Mouse (Mus musculus) liver, embryonic 13.5 days (tissue): Measurements from ENCODE around the gene Pus1. TPM values are rescaled to one million over a fixed set of nuclear protein-coding genes. Genes with fewer than 3 reads are reported as not detected.

Source experiments
- ATAC-seq: fragments of 200-750 bp; cut with Nextera tagmentation; 2 replicates; pipeline ENCODE4 v1.8.0; 2017; ENCODE audit warnings: low read depth, mild to moderate bottlenecking, moderate number of reproducible peaks, moderate library complexity
- DNase-seq: peaks from one replicate; pipeline ENCODE4 v3.0.0; 2022
- H3K27ac ChIP-seq: fragments of 300-500 bp; sonication (generic); 2 replicates; pipeline ENCODE4 v1.5.1; 2015; ENCODE audit warnings: moderate library complexity, mild to moderate bottlenecking, inconsistent platforms
- H3K27me3 ChIP-seq: fragments of 300-500 bp; sonication (generic); 2 replicates; pipeline ENCODE4 v1.6.1; 2015; ENCODE audit warnings: mild to moderate bottlenecking, inconsistent platforms
- H3K36me3 ChIP-seq: fragments of 300-500 bp; sonication (generic); 2 replicates; pipeline ENCODE4 v1.6.1; 2015; ENCODE audit warnings: mild to moderate bottlenecking, inconsistent platforms
- H3K4me1 ChIP-seq: fragments of 300-500 bp; sonication (generic); replicated peaks from 2 replicates; pipeline ENCODE4 v1.6.1; 2015; ENCODE audit warnings: inconsistent platforms
- H3K4me2 ChIP-seq: fragments of 300-500 bp; sonication (generic); 2 replicates; pipeline ENCODE4 v1.6.1; 2015; ENCODE audit warnings: inconsistent platforms, mild to moderate bottlenecking, moderate library complexity
- H3K4me3 ChIP-seq: fragments of 300-500 bp; sonication (generic); replicated peaks from 2 replicates; pipeline ENCODE4 v1.5.1; 2015; ENCODE audit warnings: mild to moderate bottlenecking, inconsistent platforms
- H3K9ac ChIP-seq: fragments of 300-500 bp; sonication (generic); 2 replicates; pipeline ENCODE4 v1.6.1; 2015; ENCODE audit warnings: mild to moderate bottlenecking, inconsistent platforms
- H3K9me3 ChIP-seq: fragments of 300-500 bp; sonication (generic); replicated peaks from 2 replicates; pipeline ENCODE4 v1.6.1; 2016; ENCODE audit warnings: inconsistent platforms
- WGBS: fragments of 180-500 bp; shearing (Covaris S2); methylation state at CpG from one replicate; pipeline ENCODE4 v1.1.7; 2015; ENCODE audit not compliant: insufficient replicate concordance; 5-methylcytosine and 5-hydroxymethylcytosine counted together
- polyA plus RNA-seq: library from polyadenylated mRNA; unstranded; fragments of >200 nt; fragmentation: Nextera tagmentation; extraction: Ambion mirVana; gene quantifications from 2 replicates; pipeline ENCODE4 v1.2.1, GENCODE M21; 2015

Gene Pus1
- polyA plus RNA-seq, 1 experiment from 2014 or later: 39.8 TPM

DNA sequence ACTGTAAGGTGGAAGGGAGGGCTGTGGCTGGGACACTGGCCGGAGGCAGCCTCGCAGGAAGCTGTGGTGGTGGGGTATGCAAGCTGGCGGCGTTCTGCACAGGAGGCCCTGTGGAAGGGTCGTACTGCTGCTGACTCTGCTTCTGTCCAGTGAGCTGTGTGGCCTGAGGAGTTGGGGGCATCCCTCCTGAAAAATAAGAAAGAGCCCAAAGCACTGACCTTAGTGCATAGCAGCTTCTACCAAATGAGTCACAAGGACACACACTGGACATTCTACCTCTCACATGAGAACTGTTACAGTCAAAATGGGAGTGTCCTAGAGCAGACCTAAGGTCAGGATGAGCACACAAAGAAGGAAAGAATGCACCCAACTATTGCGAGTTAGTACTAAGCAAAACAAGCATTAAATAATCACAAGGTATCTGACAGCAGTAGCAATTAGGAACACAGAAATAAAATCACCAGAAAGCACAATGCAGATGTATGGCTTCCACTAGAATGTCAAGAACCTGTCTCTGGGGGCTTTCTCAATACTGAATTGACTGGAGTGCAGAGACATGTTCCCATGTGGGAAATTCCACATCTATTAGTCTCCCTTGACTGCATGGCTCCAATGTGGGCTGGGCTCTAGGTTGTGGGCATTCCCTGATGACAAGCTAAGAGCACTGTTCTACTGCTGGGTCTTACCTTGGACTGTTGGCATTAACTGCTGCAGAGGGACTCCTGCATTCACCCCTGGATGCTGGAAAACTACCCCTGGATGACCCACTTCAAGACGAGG, 40.8 kb downstream of the Pus1 start:
- Histone ChIP-seq H3K4me1 (no peaks in the 10 kb centered on the region), H3K9me3 (no peaks in the 10 kb centered on the region), H3K36me3 (peaks cover 68% of the 10 kb centered on the region), H3K9ac (no peak overlapping the region), H3K4me2 (no peak overlapping the region), H3K27me3 (no peaks in the 10 kb centered on the region), H3K4me3 (no peak overlapping the region), H3K27ac (no peak overlapping the region)
- 79% methylated on average over 7 of the region's 7 CpGs for WGBS
- ATAC-seq: no peak
- DNase-seq: no peak

DNA sequence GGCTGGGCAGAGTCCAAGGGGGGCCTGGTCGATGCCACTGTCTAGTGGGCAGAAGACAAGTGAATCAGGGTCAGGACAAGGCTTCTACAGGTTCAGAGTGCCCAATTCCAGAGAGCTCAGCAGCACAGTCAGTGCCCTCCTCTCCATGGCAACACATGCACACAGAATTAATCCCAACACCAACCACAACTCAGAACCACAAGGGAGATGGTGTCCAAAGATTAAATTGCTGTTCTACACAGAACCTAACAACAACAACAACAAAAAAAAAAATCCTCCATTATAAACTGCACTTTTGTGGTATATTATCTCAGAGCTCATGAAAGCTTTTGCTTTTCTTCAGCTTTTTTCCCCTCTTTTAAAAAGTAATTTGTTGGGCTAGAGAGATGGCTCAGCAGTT, 44.9 kb downstream of the Pus1 start:
- no peak overlapping the region for H3K9ac ChIP-seq
- ATAC-seq (no peak), DNase-seq (no peak)
- H3K4me2 ChIP-seq: no peak overlapping the region
- H3K9me3 ChIP-seq: no peaks in the 10 kb centered on the region
- H3K27me3 ChIP-seq: no peaks in the 10 kb centered on the region
- H3K27ac ChIP-seq: no peak overlapping the region
- H3K4me3 ChIP-seq: no peak overlapping the region
- H3K4me1 ChIP-seq: no peaks in the 10 kb centered on the region
- peaks cover 88% of the 10 kb centered on the region for H3K36me3 ChIP-seq
- WGBS: 90% methylated on average over 1 of the region's 1 CpGs

DNA sequence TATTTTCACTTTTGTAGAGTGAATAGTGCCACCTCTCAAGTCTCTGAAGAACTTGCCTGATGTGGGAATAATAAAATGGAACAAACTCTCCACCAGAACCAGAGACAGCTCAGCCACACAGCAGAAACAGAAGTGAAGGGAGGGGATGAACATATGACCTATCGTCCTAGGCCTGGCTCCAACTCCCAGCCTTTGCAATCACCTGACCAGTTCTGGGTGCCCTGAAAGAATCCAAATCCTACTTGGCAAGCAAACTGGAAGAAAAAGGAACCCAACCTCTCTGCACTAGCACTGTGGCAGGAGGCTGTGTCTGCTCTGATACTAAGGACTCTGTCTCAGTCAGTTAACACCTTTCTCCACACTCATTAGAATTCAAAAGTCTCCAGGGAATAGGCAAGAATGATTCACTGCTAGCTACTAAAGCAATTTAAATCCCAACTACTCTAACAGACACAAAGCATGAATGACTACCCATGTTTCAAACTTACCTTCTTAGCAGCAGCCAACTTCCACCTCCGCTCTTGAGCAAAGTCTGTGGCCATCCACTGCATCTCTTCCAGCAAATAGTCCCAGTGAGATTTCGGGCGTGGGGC, 47.1 kb downstream of the Pus1 start:
- Histone ChIP-seq H3K9me3 (no peaks in the 10 kb centered on the region), H3K4me1 (no peaks in the 10 kb centered on the region), H3K36me3 (peaks cover 84% of the 10 kb centered on the region), H3K4me3 (no peak overlapping the region), H3K4me2 (no peak overlapping the region), H3K9ac (no peak overlapping the region), H3K27ac (no peak overlapping the region), H3K27me3 (no peaks in the 10 kb centered on the region)
- ATAC-seq (no peak), DNase-seq (no peak)
- WGBS: 86% methylated on average over 4 of the region's 4 CpGs

DNA sequence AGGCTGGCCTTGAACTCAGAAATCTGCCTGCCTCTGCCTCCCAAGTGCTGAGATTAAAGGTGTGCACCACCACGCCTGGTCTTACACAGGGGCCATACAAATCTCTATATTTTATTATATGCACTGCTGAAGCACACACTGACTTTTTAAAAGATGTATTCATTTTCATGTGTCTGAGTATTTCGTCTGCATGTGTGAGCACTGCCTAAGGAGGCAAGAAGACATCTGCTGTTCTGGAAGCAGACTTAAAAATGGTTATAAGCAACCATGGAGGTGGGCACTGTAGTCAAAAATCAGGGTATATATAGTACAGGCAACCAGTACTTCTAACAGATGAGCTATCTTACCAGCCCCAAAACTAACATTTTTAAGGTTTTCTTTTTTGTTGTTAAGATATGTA, 49.2 kb downstream of the Pus1 start:
- Histone ChIP-seq H3K27ac (no peak overlapping the region), H3K9ac (no peak overlapping the region), H3K4me2 (no peak overlapping the region), H3K4me3 (no peak overlapping the region), H3K36me3 (peaks cover 81% of the 10 kb centered on the region), H3K9me3 (no peaks in the 10 kb centered on the region), H3K4me1 (no peaks in the 10 kb centered on the region), H3K27me3 (no peaks in the 10 kb centered on the region)
- DNase-seq (no peak), ATAC-seq (no peak)
- 77% methylated on average over 2 of the region's 2 CpGs for WGBS

DNA sequence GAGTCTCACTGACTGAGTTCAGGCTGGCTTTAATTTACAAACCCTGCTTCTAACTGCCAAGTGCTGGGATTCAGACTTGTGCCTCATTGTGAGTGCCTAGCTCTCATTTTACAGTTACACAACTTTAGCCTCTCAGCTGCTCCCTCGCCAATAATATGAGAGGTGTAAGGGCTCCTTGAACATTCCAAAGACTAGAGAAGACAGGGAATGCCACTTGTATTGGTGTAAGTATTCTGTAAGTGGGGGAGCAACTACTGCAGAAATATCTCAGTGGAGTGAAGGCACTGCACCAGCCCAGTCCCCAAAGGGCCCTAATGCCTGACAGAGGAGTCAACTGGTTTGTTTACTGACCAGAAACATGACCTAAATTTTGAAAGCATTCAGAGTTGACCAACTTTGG, 52.6 kb downstream of the Pus1 start:
- DNase-seq (no peak), ATAC-seq (no peak)
- Histone ChIP-seq H3K27ac (no peak overlapping the region), H3K9ac (no peak overlapping the region), H3K4me3 (no peak overlapping the region), H3K4me2 (no peak overlapping the region), H3K9me3 (no peaks in the 10 kb centered on the region), H3K27me3 (no peaks in the 10 kb centered on the region), H3K36me3 (peaks cover 88% of the 10 kb centered on the region), H3K4me1 (no peaks in the 10 kb centered on the region)
- 74% methylated on average over 1 of the region's 1 CpGs for WGBS

Other genes starting within 250 kb of the Pus1 start
- not detected in 2 replicates for gene Galnt9, start 236.3 kb downstream of the Pus1 start, polyA plus RNA-seq
- gene Noc4l, start 127.2 kb downstream of the Pus1 start, polyA plus RNA-seq: 66.8 and 70.9 TPM in 2 replicates
- 18.2 and 20.9 TPM in 2 replicates for gene Ddx51, start 127.2 kb downstream of the Pus1 start, polyA plus RNA-seq
- 15.7 and 19.1 TPM in 2 replicates for gene Ep400, start 9.9 kb downstream of the Pus1 start, polyA plus RNA-seq
- 6.6 and 7.6 TPM in 2 replicates for gene Ulk1, start 29.4 kb upstream of the Pus1 start, polyA plus RNA-seq
- 61.8 and 62.4 TPM in 2 replicates for gene Hscb, start 59.1 kb upstream of the Pus1 start, polyA plus RNA-seq
- 40.2 and 42.0 TPM in 2 replicates for gene Chek2, start 59.3 kb upstream of the Pus1 start, polyA plus RNA-seq
- 0.95 and 1.1 TPM in 2 replicates for gene Ttc28, start 99.1 kb upstream of the Pus1 start, polyA plus RNA-seq